Mouse (Mus musculus): ENCODE results near the gene Cd38.

DNA sequence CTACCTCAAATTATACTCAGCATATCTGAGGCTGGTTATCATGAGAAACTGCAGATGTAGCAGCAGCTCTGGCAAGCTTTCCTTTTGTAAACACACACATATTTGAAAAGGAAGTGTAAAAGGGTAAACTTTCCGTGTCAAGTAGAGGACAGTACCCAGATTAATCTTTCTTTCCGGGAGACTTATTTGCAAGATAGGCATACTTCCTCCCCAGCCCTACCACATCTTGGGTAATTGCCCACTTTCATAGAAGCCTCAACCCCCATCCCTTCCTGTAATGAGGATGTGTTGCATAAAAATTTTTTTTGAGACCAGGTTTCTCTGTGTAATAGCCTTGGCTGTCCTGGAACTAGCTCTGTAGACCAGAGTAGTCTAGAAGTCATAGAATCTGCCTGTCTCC is 12.6 kb upstream of the Cd38 start:
- TF ChIP-seq CTCF (IDR thresholded peaks at IDR 0.05; ENCODE audit: low read depth) (no peak), EP300 (IDR thresholded peaks at IDR 0.05; ENCODE audit: low read depth) (0 out of 2 replicates have a peak, but pooled peaks have one; percentile 42)

Data from heart, postnatal 0 days (tissue).